Mouse (Mus musculus) spleen, embryonic (tissue): ENCODE results near the gene Catsperg1.

Source experiments
- CTCF ChIA-PET: fragments of 350-600 bp; sonication (Branson Sonifier 250); formaldehyde crosslinking; loops from one replicate; lab custom pipeline; 2022; lab: Charles Lee

Gene Catsperg1

GRCm38 (mm10) chr7:29172390-29173016 is 41.3 kb downstream of the Catsperg1 start:
- CTCF ChIA-PET, result no interaction called here

GRCm38 (mm10) chr7:29171562-29172097 is 42.2 kb downstream of the Catsperg1 start:
- CTCF ChIA-PET, result no interaction called here

GRCm38 (mm10) chr7:29170755-29171561 is 42.9 kb downstream of the Catsperg1 start:
- CTCF ChIA-PET, result no interaction called here

DNA sequence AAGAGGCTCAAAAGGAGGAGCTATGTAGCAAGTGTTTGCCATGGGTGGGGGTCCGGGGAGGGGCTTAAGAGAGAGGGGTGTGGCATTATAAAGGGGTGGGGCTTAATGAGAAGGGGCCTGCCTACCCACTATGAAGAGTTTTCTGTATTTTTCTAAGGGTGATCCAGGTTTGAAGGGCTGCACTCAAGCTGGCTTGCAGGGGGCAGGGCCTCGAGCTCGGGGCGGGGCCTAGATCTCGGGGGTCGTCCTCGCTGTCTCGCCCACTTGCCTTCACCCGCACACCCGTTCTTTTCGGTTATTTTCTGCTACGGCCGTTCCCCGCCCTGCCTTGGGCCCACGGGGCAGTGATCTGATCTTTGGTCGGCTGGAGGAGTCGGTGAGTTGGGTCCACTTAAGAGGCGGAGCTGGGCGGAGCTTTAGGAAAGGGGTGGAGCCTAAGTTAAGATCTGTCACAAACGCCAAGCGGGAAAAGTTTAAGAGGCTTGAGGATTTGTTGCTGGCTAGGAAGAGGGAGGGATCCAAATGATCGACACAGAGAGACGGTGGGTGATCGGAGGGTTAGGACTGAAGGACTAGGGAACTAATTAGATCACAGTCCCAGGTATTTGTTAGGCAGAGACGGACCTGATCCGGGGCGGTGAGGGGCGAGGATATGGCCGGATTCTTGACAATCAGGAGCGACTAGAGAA is 43.6 kb downstream of the Catsperg1 start, which contains the start of the genes Ggn and Spred3:
Gene Ggn (plus strand): TSS at position 145 of the 689 bp plus-strand sequence.
Gene Spred3 (minus strand): TSS at position 346 of the 689 bp plus-strand sequence.
- CTCF ChIA-PET, result interaction anchor here (0.6 kb wide), 1 partner anchor 67 kb away, joined by 6 read pairs; no protein-coding TSS in a partner anchor

GRCm38 (mm10) chr7:29169231-29170065 is 44.4 kb downstream of the Catsperg1 start:
- CTCF ChIA-PET, result interaction anchor here (0.6 kb wide), 2 partner anchors 18 to 67 kb away, joined by 3 to 6 read pairs; no protein-coding TSS in a partner anchor

DNA sequence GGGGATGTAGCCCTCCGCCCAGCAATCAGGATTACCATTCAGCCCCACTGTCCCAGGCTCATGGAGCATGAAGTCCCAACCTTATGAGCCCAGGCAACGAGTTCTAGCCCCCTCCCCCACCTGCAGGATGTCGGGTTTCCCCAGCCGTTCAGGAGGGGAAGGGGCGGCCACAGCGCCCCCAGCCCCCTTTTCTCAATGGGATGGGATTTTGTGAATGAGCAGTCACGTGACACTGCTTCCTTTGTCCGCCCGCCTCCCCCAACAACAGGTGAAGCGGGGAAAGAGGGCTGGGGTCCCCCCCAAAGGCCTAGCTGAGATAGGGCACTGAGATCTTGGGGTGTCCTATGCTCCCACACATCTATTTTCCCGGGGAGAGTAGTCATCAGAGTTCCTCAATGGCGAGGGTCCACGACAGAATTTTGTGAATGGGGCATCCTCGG is 45.0 kb downstream of the Catsperg1 start:
- CTCF ChIA-PET, result interaction anchor here (0.6 kb wide), 2 partner anchors 17 to 368 kb away, joined by 3 to 5 read pairs; no protein-coding TSS in a partner anchor

- CTCF ChIA-PET, result interaction anchor here (0.6 kb wide), 1 partner anchor 368 kb away, joined by 5 read pairs; no protein-coding TSS in a partner anchor
These were observed 45.6 kb downstream of the Catsperg1 start for GRCm38 (mm10) chr7:29168121-29168695.

GRCm38 (mm10) chr7:29167656-29168055 is 46.2 kb downstream of the Catsperg1 start:
- CTCF ChIA-PET, result no interaction called here

GRCm38 (mm10) chr7:29162750-29163525 is 50.9 kb downstream of the Catsperg1 start:
- CTCF ChIA-PET, result no interaction called here

DNA sequence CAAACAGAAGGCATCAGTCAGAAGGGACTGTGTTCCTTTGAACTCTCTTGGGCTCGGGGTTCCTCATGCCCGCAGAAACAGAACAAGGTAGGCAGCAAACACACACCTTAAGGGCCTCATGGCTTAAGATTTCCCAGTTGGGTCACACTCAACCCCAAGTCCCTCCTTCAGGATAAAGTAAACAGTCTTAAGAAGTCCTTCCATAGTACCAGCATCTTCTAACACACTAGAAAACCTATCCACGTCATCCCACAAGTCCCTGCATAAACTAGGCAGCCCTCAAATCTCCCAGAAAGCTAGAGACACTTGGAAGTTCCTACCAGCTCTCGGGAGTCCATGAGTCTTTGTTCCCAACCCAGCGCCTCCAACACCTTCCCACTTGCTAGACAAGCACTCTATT is 51.5 kb downstream of the Catsperg1 start:
- CTCF ChIA-PET, result no interaction called here

DNA sequence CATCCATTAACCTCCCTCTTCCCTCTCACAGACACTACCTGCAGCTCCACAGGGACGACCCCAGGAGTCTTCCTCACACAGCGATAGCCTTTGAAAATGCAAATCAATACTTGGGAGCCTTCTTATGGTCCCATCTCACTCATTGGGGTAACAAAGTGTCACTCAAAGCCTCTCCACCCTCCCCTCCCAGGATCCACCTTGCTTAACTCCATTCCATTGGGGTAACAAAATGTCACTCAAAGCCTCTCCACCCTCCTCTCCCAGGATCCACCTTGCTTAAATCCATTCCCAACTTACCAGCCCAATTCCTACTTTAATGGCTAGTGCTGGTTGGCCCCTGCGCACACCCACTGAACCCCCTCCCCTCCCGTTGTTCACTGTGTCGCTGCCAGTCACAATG is 55.6 kb downstream of the Catsperg1 start:
- CTCF ChIA-PET, result no interaction called here

GRCm38 (mm10) chr7:29155838-29156782 is 57.7 kb downstream of the Catsperg1 start, which contains the start of gene Fam98c:
Gene Fam98c, minus strand, starts transcription at chr7:29156234.
- CTCF ChIA-PET, result interaction anchor here (0.6 kb wide), 1 partner anchor 1595 kb away, joined by 3 read pairs; no protein-coding TSS in a partner anchor

DNA sequence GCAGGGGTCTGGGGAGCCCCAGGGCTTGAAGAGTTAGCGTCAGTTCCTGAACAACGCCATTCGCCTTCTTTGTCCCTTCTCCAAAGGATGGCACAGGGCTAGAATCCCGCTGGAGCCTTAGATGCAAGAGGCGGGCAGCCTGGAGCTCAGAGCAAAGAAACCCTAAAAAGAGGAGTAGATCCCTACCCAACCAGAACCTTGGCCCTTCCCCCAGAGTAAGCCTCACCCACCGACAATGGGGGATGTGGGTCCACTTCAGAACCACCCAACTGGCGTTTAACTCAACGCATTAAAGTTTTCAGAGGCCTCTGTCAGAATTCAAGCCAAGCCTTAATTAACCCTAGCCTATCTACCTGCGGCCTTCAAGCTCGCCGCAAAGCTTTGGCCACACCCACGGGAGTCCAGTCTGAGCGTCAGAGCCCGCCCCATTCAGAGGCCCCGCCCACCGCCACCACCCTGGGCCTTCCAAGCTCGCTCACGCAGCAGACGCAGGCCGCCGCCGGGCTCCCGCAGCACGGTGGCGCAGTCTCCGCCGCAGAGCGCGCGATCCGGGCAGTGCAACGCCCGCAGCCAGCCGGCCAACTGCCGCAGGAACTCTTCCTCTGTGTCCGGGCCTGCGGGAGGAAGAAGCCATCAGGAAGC is 58.5 kb downstream of the Catsperg1 start:
- CTCF ChIA-PET, result interaction anchor here (0.6 kb wide), 1 partner anchor 268 kb away, joined by 3 read pairs; no protein-coding TSS in a partner anchor

- CTCF ChIA-PET, result interaction anchor here (0.6 to 0.7 kb wide), 2 partner anchors 21 to 269 kb away, joined by 3 read pairs; no protein-coding TSS in a partner anchor
These were observed 59.7 kb downstream of the Catsperg1 start for GRCm38 (mm10) chr7:29154018-29154720.

- CTCF ChIA-PET, result interaction anchor here (0.5 to 0.6 kb wide), 2 partner anchors 18 to 29 kb away, joined by 3 to 5 read pairs; no protein-coding TSS in a partner anchor
These were observed 62.3 kb downstream of the Catsperg1 start for GRCm38 (mm10) chr7:29151486-29151885.

- CTCF ChIA-PET, result interaction anchor here (0.6 to 0.9 kb wide), 2 partner anchors 11 to 98 kb away, joined by 8 to 9 read pairs; no protein-coding TSS in a partner anchor
These were observed 65.1 kb downstream of the Catsperg1 start for GRCm38 (mm10) chr7:29148771-29149170.
